Mouse (Mus musculus): Measurements from ENCODE around the gene Evpl.
"Not testable (repeated sequence)": the region's sequence is repeated elsewhere in the genome, so short reads cannot be mapped to it uniquely, and the experiment has no call there.

The Evpl gene

DNA sequence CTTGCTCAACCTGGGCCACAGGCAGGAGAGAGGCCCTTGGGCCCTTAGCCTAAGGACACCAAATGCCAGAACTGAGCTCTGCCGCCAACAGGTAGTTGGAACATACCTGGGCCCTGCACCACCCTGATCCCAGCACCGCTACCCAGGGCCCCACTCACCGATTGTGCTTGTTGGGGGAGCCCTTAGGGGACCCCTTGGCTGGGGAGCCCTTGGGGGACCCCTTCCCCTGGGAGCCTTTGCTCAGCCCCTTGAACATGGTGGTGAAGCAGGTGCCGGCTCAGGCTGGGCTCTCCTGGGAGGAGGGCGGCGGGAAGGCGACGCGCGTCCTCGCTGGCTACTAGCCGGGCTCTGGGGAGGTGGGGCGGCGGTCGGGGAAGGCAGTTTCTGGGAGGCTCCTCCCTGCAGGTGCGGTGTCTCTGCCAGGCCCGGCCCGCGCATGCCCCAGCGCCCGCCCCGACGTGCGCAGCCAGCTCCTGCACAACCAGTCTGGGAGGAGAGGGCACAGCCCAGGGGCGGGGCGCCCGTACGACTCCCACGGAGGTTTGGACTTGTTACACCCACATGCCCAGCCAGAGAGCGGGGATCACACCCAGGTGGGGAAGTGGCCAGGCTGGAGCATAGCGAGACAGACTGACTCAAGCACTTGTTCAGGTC, at the start of gene Evpl:
Gene Evpl (minus strand): TSS at position 336 of the 654 bp plus-strand sequence.
- DNase-seq (ENCODE audit: low spot score): no peak

DNA sequence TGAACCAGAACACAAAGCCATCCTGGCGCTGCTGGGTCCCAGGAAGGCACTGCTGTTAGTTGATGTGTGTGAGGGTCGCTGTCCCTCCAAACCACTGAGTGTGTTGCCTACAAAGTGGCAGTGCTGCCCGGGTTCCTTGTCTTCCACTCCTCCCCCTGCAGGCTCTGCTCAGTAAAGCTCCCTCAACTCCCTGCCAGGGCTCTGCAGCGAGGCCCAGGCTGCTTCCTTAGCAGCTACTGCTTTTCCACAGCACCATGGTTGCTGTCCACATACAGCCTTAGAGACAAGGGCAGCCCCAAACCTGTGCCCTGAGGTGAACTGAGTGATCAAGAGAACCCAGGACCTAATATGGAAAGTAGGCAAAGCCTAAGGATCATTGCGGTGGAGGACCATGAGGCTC, 49.5 kb upstream of the Evpl start:
- no peak for DNase-seq (ENCODE audit: low spot score)

DNA sequence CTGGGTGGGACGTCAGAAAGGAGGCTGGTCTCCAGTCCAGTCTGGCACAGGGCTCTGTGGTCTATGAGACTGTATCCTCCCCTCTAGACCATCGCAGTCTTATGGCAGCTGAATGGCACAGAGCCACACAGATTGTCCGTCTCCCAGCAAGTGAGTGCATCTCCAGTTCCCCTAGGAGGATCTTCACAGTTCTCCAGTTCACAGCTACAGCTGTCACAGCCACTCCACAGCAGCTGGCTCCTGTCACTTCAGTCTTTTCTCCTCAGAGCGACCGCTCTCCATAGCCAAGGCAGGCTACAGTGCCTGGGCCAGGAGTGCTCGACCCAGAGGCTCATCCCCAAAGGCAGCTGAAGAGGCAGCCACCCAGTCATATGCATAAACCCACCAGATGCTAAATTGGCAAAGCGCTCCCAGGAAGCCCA, 47.9 kb upstream of the Evpl start:
- no peak for DNase-seq (ENCODE audit: low spot score)

DNA sequence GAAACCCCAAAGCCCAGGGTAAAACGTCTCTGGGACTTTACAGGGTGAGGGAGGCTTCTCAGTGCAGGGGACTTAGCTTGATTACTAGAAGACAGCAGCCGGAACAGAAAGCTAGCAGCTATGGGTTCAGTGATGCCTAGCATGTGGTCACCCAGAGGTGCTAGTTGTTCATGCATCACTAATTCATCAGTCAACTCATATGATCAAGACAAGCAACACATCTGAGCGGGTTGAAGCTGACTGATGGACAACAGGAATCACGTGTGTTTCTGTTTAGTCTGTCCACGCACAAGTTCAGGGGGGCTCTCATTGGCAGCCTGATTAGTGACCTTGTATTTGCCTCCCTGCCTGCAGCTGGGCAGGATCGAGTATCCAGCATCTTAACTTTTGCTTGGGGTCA, 46.1 kb upstream of the Evpl start:
- no peak for DNase-seq (ENCODE audit: low spot score)

DNA sequence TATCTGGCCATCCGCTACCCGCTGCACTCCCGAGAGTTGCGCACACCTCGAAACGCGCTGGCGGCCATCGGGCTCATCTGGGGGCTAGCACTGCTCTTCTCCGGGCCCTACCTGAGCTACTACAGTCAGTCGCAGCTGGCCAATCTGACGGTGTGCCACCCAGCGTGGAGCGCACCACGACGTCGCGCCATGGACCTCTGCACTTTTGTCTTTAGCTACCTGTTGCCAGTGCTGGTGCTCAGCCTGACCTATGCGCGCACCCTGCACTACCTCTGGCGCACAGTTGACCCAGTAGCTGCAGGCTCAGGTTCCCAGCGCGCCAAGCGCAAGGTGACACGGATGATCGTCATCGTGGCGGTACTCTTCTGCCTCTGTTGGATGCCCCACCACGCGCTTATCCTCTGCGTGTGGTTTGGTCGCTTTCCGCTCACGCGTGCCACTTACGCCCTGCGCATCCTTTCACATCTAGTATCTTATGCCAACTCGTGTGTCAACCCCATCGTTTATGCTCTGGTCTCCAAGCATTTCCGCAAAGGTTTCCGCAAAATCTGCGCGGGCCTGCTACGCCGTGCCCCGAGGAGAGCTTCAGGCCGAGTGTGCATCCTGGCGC, 45.1 kb upstream of the Evpl start:
- DNase-seq (ENCODE audit: low spot score): no peak

DNA sequence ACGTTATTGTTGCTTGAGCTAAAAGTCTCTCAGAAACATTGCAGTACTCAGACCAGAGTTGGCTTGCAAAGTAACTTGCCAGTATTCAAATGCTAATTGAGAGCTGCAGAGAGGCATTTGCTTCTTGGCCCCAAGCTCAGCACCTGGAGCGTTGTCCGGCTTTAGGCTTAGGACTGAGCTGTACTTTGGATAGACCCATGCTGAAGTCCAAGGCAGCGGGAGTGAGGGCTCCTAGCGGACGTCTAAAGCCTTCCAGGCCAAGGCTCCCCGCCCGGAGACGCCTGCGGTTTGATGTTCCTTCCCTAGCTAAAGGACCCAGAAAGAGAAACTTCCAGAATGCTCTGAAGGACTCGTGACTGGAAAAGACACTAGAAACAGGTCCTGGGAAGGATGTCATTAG, 44.2 kb upstream of the Evpl start:
- no peak for DNase-seq (ENCODE audit: low spot score)

DNA sequence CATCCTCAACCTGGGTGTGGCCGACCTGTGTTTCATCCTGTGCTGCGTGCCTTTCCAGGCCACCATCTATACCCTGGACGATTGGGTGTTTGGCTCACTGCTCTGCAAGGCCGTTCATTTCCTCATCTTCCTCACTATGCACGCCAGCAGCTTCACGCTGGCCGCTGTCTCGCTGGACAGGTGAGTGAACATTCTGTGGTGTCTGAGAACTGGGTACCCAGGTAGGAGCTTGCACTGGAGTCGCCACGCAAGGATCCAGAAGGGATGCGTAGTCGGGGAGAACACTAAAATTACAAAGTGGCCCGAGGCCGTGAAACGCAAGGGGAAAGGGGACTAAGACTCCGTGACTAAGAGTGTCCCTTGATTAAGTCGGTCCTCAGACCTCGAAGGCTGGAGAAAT, 43.8 kb upstream of the Evpl start:
- no peak for DNase-seq (ENCODE audit: low spot score)

DNA sequence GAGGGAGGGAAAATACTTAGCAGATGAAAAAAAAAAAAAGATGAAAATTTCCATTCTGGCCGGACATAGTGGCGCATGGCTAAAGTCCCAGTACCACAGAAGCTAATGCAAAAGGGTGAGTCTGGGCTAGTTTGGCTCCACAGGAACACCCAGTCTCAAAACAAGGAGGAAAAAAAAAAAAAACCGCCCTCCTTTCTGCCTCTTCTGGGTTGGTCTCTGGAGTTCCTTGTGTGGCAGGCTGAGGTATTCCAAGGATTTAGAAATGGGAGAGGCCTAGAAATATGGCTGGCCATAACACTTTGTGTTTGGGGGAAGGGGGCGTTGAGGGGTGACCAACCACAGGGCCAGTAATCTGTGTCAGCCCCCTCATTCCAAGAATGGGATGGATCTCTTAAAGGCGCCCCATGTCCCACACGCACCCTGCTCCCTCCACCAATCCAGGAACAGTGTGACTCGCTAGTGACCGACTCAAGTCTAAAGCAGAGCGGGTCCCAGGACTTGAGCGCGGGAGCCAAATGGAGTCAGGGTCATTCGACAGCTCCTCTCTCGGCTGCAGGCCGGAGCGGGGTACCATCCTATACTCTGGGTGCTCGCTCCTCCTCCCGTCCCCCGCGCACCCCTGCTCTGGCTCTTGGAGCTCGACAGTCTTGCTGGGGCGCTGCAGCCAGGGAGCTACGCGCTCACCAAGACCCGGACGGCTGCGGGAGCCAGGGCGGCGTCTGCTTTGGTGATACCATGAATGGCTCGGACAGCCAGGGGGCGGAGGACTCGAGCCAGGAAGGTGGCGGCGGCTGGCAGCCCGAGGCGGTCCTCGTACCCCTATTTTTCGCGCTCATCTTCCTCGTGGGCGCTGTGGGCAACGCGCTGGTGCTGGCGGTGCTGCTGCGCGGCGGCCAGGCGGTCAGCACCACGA, 43.1 kb upstream of the Evpl start, which contains the start of gene Galr2:
Gene Galr2 (plus strand): TSS at position 189 of the 913 bp plus-strand sequence.
- DNase-seq (ENCODE audit: low spot score): no peak

DNA sequence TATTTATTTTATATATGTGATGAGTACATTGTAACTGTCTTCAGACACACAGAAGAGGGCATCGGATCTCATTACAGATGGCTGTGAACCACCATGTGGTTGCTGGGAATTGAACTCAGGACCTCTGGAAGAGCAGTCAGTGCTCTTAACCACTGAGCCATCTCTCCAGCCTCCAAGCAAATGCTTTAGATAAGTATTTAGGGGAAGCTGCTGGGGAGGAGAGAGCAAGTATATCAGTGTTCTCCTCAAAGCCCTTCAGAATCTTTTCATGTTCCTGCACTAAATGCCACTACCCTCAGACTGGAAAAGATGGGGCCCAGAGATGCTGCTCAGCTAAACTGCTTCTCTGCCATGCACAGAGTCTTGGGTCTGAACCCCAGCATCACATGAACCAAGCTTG, 39.3 kb upstream of the Evpl start:
- not testable (repeated sequence) for DNase-seq (ENCODE audit: low spot score)

DNA sequence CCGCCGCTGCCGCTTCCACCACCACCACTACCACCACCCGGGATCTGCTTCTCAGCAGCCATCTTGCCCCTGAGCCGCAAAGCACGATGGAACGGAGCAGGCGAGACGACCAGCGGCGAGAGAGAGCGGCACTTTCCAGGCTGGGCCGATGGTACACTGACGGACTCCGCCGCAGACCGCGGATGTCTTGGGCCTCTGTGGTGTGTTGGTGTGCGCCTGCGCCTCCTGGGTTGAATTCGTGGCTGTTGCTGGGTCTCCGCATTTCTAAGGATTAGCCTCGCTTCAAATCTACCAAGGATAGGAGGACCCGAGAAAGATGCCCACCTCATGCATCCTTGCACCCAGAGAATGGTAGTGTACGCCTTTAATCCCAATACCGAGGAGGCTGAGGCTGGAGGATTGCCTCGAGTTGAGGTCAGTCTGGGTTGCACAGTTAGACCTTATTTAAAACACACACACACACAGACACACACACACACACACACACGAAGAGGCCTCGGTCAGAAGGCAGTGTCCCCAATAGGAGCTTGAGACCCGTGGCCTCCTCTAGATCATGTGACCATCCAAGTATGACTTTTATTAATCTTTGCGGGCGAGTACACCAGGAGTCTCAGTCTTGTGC, 36.3 kb upstream of the Evpl start, which contains the start of gene Srp68:
Gene Srp68 (minus strand): TSS at position 173 of the 622 bp plus-strand sequence.
- DNase-seq (ENCODE audit: low spot score): peak; percentile 83

DNA sequence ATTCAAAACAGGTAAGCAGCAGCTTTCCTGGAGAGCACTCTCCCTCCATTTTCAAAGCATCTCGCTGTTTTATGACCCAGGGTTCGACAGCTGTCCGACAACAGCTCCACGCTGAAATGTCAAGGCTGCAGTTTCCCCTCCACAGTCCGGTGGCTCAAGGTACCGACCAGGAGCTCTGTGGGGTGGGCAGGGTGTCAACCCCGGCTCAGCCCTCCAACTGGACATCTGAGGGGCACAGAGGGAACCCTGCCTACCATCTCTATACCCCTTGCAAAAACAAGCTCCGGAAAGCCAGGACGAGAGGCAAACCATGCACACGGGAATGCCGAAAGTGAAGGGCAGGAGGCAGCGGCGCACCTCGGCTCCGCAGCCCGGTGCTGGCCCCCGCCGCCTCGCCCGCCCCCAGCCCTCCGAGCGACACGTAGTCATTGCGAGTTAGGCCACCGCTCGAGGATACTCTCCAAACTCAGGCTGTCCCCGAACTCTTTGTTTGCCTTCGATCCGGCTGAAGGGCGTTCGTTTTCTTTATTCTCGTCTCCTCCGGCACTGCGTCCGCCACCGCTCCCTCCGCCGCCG, 35.7 kb upstream of the Evpl start:
- DNase-seq (ENCODE audit: low spot score): no peak

DNA sequence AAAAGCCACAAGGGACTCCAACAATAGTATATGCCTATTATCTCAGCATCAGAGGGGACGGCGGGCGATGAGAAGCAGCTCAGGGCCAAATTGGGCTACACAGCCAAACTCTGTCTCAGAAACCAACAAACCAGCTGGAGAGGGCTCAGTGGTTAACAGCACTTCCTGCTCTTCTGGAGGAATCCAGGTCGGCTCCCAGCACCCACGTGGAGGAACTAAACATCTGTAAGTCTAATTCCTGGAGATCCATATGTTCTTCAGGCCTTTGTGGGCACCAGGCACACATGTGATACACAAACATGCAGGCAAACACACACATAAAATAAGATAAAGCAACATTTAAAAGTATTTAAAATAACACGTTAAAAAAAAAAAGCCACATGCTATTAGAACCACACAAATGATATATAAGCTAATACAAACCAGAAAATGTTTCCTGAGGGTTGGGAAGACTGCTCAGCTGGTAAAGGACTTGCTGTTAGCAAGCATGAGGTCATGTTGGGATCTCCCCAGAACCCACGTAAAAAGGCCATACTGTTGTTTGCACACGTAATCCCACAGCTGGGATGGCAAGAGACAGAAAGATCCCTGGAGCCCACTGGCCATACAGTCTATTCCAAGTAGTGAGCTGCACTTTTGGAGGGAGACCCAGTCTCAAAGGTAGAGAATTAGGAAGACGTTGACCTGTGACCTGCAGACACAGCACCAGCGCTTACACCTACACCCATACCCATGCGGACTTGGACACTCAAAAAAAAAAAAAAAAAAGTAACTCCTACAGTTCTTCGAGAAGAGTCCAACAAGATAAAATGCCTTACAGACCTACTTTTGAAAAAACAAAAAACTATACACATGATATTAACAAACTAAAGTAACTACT, 35.0 kb upstream of the Evpl start:
- no peak for DNase-seq (ENCODE audit: low spot score)

DNA sequence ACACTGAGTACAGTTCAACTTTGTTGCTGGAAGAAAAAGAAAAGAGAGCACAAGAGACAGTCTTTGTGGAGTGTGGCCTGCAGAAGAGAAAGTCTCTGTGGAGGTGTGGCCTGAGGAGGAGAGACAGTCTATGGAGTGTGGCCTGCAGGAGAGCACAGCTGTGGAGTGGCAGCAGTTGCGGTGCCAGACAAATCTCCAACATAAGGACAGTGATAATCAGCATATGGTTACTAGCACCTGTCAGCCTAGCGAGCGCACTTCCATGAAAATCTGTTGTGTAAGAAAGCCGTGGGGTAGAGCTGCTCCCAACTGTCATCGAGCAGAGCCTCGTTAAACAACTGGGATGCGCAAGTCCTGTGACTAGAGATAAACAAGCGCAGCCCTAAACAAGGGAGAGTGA, 31.7 kb upstream of the Evpl start:
- no peak for DNase-seq (ENCODE audit: low spot score)

DNA sequence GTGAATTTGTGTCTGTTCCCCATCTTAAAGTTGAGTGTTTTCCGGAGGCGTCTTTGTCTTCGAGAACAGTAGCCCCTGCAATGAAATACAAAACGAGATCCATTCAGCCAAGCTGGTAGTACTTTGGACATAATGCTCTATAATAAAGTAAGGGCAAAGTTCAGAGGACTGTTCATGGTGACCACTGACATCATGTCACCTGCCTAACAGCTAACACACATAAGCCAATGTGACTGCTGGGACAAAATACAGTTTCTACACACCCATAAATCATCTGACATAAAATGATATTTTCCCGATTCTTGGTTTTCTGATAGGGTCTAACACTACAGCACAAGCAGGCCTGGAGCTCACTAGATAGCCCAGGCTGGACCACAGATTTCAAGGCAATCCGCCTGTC, 30.4 kb upstream of the Evpl start:
- DNase-seq (ENCODE audit: low spot score): no peak

DNA sequence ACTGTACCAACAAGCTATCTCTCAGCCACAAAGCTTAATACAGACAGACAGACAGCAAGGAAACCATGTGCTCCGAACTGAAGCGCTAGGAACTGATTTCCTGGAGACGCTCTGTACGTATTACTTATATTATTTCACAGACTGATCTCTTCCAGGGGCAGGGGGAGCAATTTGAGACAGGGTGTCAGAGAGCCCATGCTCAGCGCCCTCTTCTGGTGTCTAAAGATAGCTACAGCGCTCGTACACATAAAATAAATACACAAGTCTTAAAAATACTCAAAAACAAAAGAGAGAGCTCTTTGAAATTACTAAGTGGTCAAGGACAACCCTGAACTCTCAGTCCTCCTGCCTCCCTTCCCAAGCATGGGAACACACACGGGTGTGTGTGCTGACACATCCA, 29.8 kb upstream of the Evpl start:
- DNase-seq (ENCODE audit: low spot score): no peak

DNA sequence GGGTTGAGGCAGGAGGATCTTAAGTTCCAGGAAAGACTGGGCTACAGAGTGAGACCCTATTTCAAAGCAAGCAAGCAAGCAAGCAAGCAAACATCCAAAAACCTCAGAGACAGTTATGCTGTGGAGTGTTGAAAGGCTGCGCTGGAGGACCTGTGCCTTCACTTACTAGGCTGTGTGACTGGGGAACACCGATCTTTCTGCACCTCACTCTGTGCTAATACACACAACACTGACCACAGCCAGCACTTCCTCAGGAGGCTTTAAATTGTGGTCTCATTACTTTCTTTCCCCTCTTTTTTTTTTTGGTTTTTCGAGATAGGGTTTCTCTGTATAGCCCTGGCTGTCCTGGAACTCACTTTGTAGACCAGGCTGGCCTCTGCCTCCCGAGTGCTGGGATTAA, 28.0 kb upstream of the Evpl start:
- no peak for DNase-seq (ENCODE audit: low spot score)

DNA sequence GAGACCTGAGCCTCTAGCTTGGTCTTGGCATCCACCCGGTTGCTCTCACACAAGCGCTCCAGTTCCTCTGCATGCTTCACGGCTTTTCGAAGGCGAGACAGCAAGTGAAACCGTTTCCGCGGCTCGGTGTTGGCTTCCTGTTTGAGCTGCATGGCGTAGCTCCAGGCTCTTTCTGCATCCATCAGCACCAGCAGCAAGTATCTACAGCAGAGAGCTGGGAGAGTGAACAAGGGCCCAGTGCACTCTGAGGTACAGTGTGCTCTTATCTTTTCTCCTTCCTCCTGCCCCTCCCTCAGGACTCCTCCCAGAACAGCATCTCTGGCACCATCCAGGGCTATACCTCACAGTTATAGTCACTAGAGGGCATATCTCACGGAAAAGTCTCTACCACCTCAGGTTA, 27.5 kb upstream of the Evpl start:
- DNase-seq (ENCODE audit: low spot score): no peak

DNA sequence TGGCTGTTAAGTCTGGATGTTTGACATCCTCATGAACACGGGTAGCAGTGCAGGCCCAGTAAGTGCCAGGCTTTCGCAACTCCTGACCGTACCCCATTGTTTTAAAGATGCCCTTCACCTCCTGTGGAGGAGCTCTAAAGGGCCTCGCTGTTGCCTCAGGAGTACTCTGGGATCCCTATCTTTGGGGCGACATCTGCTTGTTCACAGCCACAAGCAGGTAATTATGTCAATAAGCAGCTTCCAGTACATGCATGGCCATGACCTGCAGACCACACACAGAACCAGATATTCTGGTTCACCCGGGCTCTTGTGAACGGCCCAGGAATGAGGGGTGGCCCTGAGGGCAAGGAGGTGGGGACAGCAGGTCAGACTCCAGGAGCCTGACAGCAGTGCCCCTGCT, 22.4 kb upstream of the Evpl start:
- DNase-seq (ENCODE audit: low spot score): no peak

DNA sequence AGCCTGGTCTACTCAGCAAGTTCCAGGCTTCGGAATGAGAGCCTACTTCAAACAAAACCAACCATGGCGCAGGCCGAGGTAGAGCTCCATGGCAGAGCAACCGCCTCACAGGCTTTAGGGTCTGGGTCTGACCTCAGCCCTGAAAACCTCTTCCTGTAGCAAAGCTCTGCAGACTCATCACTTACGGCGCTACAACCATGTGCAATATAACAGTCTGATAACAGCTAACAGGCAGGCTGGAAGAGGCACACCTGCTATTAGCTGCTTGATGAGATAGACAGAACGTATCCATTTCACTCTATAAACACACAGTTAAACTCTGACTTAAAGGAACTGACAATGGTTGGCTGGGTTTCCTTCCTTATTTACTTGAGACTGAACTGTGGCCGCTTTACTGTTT, 21.6 kb upstream of the Evpl start:
- no peak for DNase-seq (ENCODE audit: low spot score)

DNA sequence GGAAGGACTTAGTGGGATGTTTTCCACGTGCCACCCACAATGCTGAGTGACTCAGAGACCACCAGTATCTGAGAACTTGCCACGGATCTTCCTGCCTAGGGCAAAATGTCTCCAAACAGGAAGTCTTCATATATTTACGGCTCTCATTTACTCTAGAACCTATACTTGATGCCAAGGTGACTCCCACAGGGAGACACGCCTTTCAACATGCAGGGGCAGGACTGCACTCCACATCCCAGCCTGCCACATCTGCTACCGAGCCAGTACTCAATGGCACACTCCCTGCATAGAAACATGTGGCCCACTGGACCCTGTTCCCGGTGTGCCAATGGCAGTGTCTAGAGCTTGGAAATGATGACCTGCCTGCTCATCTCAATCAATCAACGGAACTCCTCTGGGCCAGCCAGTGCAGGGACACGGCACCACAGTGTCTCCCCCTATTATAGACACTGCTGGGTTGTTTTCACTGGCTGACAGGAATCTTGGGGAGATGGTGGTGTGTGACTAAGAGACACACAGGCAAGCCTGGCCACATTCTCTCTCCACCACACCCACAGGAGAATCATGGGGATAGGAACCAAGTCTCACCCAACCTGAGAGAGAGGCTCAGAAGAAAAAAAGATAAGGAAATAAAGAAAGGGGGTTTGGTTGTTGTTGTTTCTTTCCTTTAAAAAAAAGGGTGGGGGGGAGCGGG, 18.3 kb upstream of the Evpl start:
- no peak for DNase-seq (ENCODE audit: low spot score)

All from layer of hippocampus, adult 9-10 months (tissue).